Mouse (Mus musculus) spleen, adult 2 months (tissue): ENCODE data around the gene Secisbp2l. TPM values are rescaled to one million over a fixed set of nuclear protein-coding genes. Genes with fewer than 3 reads are reported as not detected.

Experiments
- DNase-seq, 2 experiments: peaks; one replicate each; pipeline versions ENCODE4 v3.0.0 to v3.0.0-alpha.2; 2012 to 2021; ENCODE audit warnings: low spot score in 2 of 2, low read depth in 1 of 2
- H3K27ac ChIP-seq: fragments of 200-500 bp; 2 replicates; pipeline ENCODE4 v1.5.1; 2012; ENCODE audit warnings: low read length, inconsistent platforms; ENCODE audit not compliant: insufficient read depth
- H3K27me3 ChIP-seq: fragments of 200-500 bp; 2 replicates; pipeline ENCODE4 v1.6.1; 2012; ENCODE audit warnings: mild to moderate bottlenecking, moderate library complexity, low read length, inconsistent platforms; ENCODE audit not compliant: control insufficient read depth, insufficient read depth
- H3K36me3 ChIP-seq: fragments of 200-500 bp; 2 replicates; pipeline ENCODE4 v1.6.1; 2012; ENCODE audit warnings: mild to moderate bottlenecking, low read length, inconsistent platforms; ENCODE audit not compliant: control insufficient read depth, insufficient read depth
- H3K4me1 ChIP-seq: fragments of 200-500 bp; 2 replicates; pipeline ENCODE4 v1.6.1; 2011; ENCODE audit warnings: inconsistent platforms; ENCODE audit not compliant: control insufficient read depth, insufficient read depth, insufficient read length
- H3K4me3 ChIP-seq: fragments of 200-500 bp; 2 replicates; pipeline ENCODE4 v1.5.1; 2011; ENCODE audit warnings: mild to moderate bottlenecking, inconsistent platforms; ENCODE audit not compliant: insufficient read depth, insufficient read length; ENCODE audit errors: extremely low read depth
- CTCF ChIP-seq: fragments of 200-500 bp; IDR thresholded peaks from 2 replicates; pipeline ENCODE4 v1.5.1; 2011; ENCODE audit warnings: mild to moderate bottlenecking, inconsistent platforms; ENCODE audit not compliant: insufficient read depth, insufficient read length, insufficient replicate concordance; ENCODE audit errors: extremely low read depth
- POLR2A ChIP-seq: fragments of 200-500 bp; IDR thresholded peaks from 2 replicates; pipeline ENCODE4 v1.6.1; 2011; ENCODE audit warnings: low read depth, low read length, inconsistent platforms
- WGBS: fragments of 180-500 bp; shearing (Covaris S2); methylation state at CpG from one replicate; pipeline ENCODE4 v1.1.7; 2018; 5-methylcytosine and 5-hydroxymethylcytosine counted together
- polyA plus RNA-seq: library from polyadenylated mRNA; depleted of rRNA; stranded (reverse); fragments of >200 nt; gene quantifications from 2 replicates; pipeline ENCODE4 v1.2.3, GENCODE M21; 2012

The Secisbp2l gene
- polyA plus RNA-seq, 1 experiment: 7.7 TPM

DNA sequence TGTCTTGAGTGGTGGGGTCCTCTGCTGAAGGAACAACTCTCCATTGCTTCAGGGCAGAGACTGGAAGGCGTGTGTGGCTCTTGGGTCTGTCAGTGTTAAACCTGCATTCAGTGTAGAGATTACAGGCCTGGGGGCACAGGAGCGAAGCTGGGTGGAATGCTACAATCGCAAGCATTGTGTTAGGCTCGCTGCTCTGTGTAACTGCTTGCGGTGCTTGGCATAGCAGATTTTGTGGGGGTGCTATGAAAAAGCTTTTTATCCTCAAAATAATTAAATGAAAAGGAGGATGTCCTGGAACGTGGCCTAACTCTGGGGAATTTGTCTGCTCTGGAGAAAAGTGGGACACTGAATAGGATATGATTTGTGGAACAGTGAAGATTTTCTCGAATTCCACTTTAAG lies 26.9 kb upstream of the Secisbp2l start:
- Histone ChIP-seq H3K4me1 (no peaks in the 10 kb centered on the region), H3K27me3 (no peaks in the 10 kb centered on the region), H3K36me3 (no peaks in the 10 kb centered on the region), H3K4me3 (no peak overlapping the region), H3K27ac (no peak overlapping the region)
- no peak for DNase-seq
- 90% methylated on average over 7 of the region's 7 CpGs for WGBS
- TF ChIP-seq CTCF: no peak
- TF ChIP-seq POLR2A: no peak

DNA sequence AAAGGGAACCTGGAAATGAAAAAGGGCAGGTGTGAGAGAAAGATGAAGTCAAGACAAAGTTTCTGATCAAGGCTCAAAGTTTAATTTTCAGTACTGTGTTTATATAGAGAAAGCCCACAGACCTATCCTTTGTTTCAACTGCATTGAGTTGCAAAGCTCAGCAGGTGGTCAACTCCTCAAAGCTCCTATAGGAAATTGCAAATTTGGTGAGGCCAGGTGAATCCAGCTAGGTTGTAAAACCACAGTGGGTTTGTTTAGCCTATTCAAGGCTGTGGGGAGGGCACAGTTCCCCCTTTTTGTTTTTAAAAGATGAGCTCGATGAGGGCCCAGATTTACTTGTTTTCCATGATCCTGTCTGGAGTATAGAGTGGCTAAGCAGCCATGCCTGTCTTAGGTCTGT lies 23.2 kb upstream of the Secisbp2l start:
- TF ChIP-seq POLR2A: no peak
- no peak for TF ChIP-seq CTCF
- Histone ChIP-seq H3K4me3 (no peak overlapping the region), H3K36me3 (no peaks in the 10 kb centered on the region), H3K4me1 (no peaks in the 10 kb centered on the region), H3K27me3 (no peaks in the 10 kb centered on the region), H3K27ac (no peak overlapping the region)
- WGBS: 56% methylated on average over 1 of the region's 1 CpGs
- no peak for DNase-seq

DNA sequence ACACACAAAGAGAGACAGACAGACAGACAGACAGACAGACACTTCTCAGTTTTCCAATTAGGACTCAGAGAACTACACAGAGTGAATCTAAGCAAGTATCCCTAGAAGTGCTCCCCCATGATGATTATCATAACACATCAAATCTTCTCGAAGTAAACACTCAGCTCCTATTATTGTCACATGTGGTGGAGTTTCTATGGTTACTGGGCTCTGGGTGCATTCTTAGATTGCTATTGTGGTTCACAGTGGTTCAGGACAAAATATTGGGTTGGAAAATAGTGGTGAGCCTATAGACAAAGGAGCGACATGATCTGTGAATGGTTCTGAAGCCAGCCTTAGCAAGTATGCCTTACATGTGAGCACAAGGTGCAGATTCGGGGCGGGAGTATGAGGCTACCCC lies 19.3 kb upstream of the Secisbp2l start:
- TF ChIP-seq POLR2A: no peak
- no peak for TF ChIP-seq CTCF
- DNase-seq: no peak
- H3K27me3 ChIP-seq: no peaks in the 10 kb centered on the region
- no peak overlapping the region for H3K4me3 ChIP-seq
- H3K4me1 ChIP-seq: no peaks in the 10 kb centered on the region
- no peak overlapping the region for H3K27ac ChIP-seq
- no peaks in the 10 kb centered on the region for H3K36me3 ChIP-seq
- WGBS: 76% methylated on average over 4 of the region's 4 CpGs

DNA sequence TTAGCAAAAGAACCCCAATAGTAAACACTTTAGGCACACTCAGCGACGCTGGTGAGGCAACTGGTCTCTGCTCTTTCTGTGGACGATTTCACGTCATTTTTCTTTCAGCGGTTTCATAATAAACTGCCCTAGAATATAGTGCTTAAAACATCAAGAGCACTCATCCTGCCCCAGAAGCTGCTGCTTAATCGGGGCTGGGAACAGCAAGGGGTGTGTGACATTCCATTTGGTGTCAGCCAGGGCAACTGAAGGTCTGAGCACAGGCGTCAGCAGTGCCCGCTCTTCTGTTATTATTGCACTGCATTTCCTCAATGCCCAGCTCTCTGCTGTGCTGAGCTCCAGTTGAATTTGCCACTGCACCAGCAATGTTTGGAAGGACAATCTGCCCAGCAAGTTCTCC lies 18.4 kb upstream of the Secisbp2l start:
- TF ChIP-seq CTCF (no peak), POLR2A (no peak)
- H3K4me3 ChIP-seq: no peak overlapping the region
- 74% methylated on average over 8 of the region's 8 CpGs for WGBS
- H3K27me3 ChIP-seq: no peaks in the 10 kb centered on the region
- H3K27ac ChIP-seq: no peak overlapping the region
- no peaks in the 10 kb centered on the region for H3K4me1 ChIP-seq
- no peak for DNase-seq
- no peaks in the 10 kb centered on the region for H3K36me3 ChIP-seq

DNA sequence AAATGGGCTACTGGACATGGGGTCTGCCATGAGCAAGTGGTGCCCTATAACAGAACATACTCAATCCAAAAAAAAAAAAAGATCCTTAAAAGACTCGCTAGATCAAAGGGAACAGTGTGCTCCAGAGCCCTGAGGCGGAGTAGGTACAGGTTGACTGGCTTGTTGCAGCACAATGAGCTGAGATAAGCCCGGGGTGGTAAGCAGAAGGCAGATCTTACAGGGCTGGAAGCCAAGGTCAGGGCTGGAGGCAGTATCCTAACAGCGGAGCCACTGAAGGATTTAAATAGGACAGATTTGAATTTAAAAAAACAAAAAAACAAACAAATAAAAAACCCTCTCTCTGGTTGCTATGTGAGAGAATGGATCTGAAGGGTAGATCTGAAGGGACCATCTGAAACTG lies 17.8 kb upstream of the Secisbp2l start:
- 77% methylated on average over 4 of the region's 4 CpGs for WGBS
- no peak for TF ChIP-seq POLR2A
- Histone ChIP-seq H3K27me3 (no peaks in the 10 kb centered on the region), H3K4me1 (no peaks in the 10 kb centered on the region), H3K36me3 (no peaks in the 10 kb centered on the region), H3K4me3 (no peak overlapping the region), H3K27ac (no peak overlapping the region)
- DNase-seq: no peak

DNA sequence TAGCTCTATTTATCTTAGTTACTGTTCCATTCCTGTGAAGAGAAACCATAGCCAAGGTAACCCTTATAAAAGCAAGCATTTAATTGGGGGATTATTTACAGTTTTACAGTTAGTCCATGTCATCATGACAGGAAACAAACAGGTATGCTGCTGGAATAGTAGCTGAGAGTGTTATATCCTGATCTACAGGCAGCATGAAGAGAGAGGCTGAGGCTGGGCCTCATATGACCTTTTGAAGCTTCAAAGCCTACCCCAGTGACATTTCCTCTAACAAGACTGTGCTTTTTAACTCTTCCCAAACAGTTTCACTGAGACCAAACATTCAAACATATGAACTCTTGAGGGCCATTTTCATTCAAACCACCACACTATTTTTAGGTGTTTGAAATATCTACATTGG lies 15.2 kb upstream of the Secisbp2l start:
- Histone ChIP-seq H3K27ac (no peak overlapping the region), H3K4me1 (no peaks in the 10 kb centered on the region), H3K27me3 (no peaks in the 10 kb centered on the region), H3K36me3 (no peaks in the 10 kb centered on the region), H3K4me3 (no peak overlapping the region)
- TF ChIP-seq POLR2A: no peak
- TF ChIP-seq CTCF: no peak
- DNase-seq: no peak

DNA sequence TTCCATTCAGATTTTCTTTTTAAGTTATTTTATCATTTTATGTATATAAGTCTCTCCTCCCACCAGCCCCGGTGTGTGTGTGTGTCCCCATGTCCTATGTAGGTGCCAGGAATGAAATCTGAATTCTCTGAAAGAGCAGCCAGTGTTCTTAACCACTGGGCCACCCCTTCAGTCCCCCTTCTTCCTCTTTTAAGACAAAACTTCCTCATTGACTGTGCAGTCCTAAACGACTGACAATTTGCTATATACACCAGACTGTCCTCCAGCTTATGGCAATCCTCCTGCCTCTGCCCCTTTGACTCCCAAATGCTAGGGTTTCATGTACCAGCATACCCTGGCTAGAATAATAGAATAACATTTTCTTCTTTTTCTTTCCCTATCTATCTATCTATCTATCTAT lies 12.4 kb upstream of the Secisbp2l start:
- no peaks in the 10 kb centered on the region for H3K27me3 ChIP-seq
- peaks cover 8% of the 10 kb centered on the region; the same call in 1 of the 2 replicates for H3K4me1 ChIP-seq
- no peak for TF ChIP-seq POLR2A
- no peak for TF ChIP-seq CTCF
- no peak overlapping the region for H3K27ac ChIP-seq
- H3K36me3 ChIP-seq: no peaks in the 10 kb centered on the region
- WGBS: 7% methylated on average over 2 of the region's 2 CpGs
- DNase-seq: no peak
- H3K4me3 ChIP-seq: no peak overlapping the region
